Mouse (Mus musculus) hindbrain, embryonic 12.5 days (tissue): ENCODE measurements around the gene Gm13030. TPM values are rescaled to one million over a fixed set of nuclear protein-coding genes. Genes with fewer than 3 reads are reported as not detected.
"Not testable (repeated sequence)": the region's sequence is repeated elsewhere in the genome, so short reads cannot be mapped to it uniquely, and the experiment has no call there.

Experiments
- ATAC-seq: fragments of 200-750 bp; cut with Nextera tagmentation; 2 replicates; pipeline ENCODE4 v1.8.0; 2017; ENCODE audit warnings: moderate TSS enrichment; ENCODE audit not compliant: low FRiP score
- H3K27ac ChIP-seq: fragments of 300-500 bp; sonication (generic); 2 replicates; pipeline ENCODE4 v1.5.1; 2016; ENCODE audit warnings: mild to moderate bottlenecking
- H3K27me3 ChIP-seq: fragments of 300-500 bp; sonication (generic); 2 replicates; pipeline ENCODE4 v1.6.1; 2016; ENCODE audit warnings: mild to moderate bottlenecking
- H3K36me3 ChIP-seq: fragments of 300-500 bp; sonication (generic); 2 replicates; pipeline ENCODE4 v1.6.1; 2016; ENCODE audit warnings: mild to moderate bottlenecking
- H3K4me1 ChIP-seq: fragments of 300-500 bp; sonication (generic); 2 replicates; pipeline ENCODE4 v1.6.1; 2016
- H3K4me2 ChIP-seq: fragments of 300-500 bp; sonication (generic); replicated peaks from 2 replicates; pipeline ENCODE4 v1.6.1; 2016; ENCODE audit warnings: mild to moderate bottlenecking
- H3K4me3 ChIP-seq: fragments of 300-500 bp; sonication (generic); 2 replicates; pipeline ENCODE4 v1.5.1; 2016; ENCODE audit warnings: mild to moderate bottlenecking
- H3K9ac ChIP-seq: fragments of 300-500 bp; sonication (generic); 2 replicates; pipeline ENCODE4 v1.6.1; 2016; ENCODE audit warnings: mild to moderate bottlenecking, moderate library complexity
- H3K9me3 ChIP-seq: fragments of 300-500 bp; sonication (generic); replicated peaks from 2 replicates; pipeline ENCODE4 v1.6.1; 2016; ENCODE audit warnings: mild to moderate bottlenecking
- WGBS: fragments of 180-500 bp; shearing (Covaris S2); methylation state at CpG from one replicate; pipeline ENCODE4 v1.1.7; 2016; 5-methylcytosine and 5-hydroxymethylcytosine counted together
- polyA plus RNA-seq: library from polyadenylated mRNA; unstranded; fragments of >200 nt; fragmentation: Nextera tagmentation; extraction: Ambion mirVana; gene quantifications from 2 replicates; pipeline ENCODE4 v1.2.1, GENCODE M21; 2016

The Gm13030 gene
- not detected in 2 replicates for polyA plus RNA-seq

DNA sequence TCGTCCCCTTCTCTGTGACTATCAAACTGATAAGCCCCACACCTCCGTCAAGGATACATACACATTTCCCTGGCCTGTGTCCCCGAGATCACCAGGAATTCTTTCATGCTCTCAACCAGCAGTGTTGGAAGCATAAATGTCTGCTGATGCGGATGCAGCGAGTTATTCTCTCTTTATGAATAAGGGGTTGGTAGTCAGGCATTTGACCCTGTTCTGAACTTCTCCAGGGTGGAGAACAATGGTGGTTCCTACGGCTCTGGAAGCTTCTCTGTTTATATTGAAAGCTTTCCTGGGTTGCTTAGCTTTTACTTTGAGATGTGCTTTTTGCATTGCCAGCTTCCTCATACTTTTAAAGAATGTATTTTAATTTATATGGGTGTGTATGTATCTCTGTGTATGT is at the start of gene Gm13030:
Gm13030 (minus strand) TSS at position 101 of the 400 bp plus-strand sequence.
- Histone ChIP-seq H3K27ac (no peak within 1 kb of the TSS), H3K36me3 (no peaks in the 10 kb centered on the region), H3K9me3 (no peaks in the 10 kb centered on the region), H3K4me3 (no peak within 1 kb of the TSS), H3K4me1 (peaks cover 5% of the 10 kb centered on the region), H3K4me2 (no peak within 1 kb of the TSS), H3K27me3 (no peaks in the 10 kb centered on the region), H3K9ac (no peak within 1 kb of the TSS)
- no peak for ATAC-seq
- 79% methylated on average over 6 of the region's 6 CpGs for WGBS

DNA sequence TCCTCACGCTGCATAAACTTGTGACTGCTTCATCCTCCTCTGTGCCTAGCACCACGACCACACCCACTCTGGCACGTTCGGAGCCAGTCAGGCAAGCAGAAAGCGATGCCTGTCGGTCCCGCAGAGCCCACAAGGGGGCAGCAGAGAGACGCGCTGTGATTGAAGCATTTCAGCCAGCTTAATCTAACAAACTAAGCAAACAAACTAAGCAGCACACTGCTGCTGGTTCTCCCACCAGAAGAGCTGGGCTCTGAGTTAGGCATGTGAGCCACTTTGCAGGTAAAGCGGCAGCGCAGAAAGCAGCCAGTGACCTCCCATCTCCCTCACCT is 48.3 kb upstream of the Gm13030 start:
- peaks cover 5% of the 10 kb centered on the region; the same call in 1 of the 2 replicates for H3K27me3 ChIP-seq
- H3K27ac ChIP-seq = no peak overlapping the region
- peaks cover 3% of the 10 kb centered on the region; the same call in 1 of the 2 replicates for H3K9me3 ChIP-seq
- no peak overlapping the region for H3K9ac ChIP-seq
- peak; percentile 78 for ATAC-seq
- H3K4me3 ChIP-seq = 0 out of 2 replicates have a peak overlapping the region, but pooled peaks have one; percentile 1
- H3K4me1 ChIP-seq = peaks cover 7% of the 10 kb centered on the region; the same call in 1 of the 2 replicates
- no peaks in the 10 kb centered on the region for H3K36me3 ChIP-seq
- H3K4me2 ChIP-seq = peak overlapping the region; percentile 38
- 2% methylated on average over 11 of the region's 11 CpGs for WGBS

GRCm38 (mm10) chr4:138921254-138922130 is 47.7 kb upstream of the Gm13030 start:
- ATAC-seq = peak; percentile 35; the same call in 1 of the 2 replicates
- Histone ChIP-seq H3K4me3 (0 out of 2 replicates have a peak overlapping the region, but pooled peaks have one; percentile 1), H3K4me1 (peaks cover 7% of the 10 kb centered on the region; the same call in 1 of the 2 replicates), H3K4me2 (peak overlapping the region; percentile 38), H3K27ac (no peak overlapping the region), H3K27me3 (peaks cover 5% of the 10 kb centered on the region; the same call in 1 of the 2 replicates), H3K9ac (no peak overlapping the region), H3K36me3 (no peaks in the 10 kb centered on the region), H3K9me3 (peaks cover 4% of the 10 kb centered on the region; the same call in 1 of the 2 replicates)
- WGBS = 35% methylated on average over 20 of the region's 20 CpGs

DNA sequence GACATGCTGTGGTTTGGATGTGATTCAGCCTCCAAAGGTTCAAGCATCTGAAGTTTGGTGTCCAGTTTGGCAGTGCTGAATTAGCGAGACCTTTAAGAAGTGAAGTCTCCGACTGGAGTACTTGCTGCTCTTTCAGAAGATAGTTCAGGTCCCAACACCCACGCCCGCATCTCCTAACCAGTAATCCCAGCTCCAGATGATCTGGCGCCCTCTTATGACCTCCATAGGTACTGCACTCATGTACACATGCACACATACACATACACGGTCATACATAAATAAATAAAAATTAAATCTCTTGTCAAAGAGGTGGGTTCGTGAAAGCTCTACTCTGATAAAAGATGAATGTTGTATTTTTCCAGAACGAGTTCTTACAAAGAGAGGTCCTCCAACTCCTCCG is 43.5 kb upstream of the Gm13030 start:
- no peak overlapping the region for H3K4me3 ChIP-seq
- peaks cover 15% of the 10 kb centered on the region for H3K4me1 ChIP-seq
- peaks cover 5% of the 10 kb centered on the region; the same call in 1 of the 2 replicates for H3K27me3 ChIP-seq
- no peak overlapping the region for H3K4me2 ChIP-seq
- no peaks in the 10 kb centered on the region for H3K36me3 ChIP-seq
- ATAC-seq = no peak
- WGBS = 85% methylated on average over 9 of the region's 9 CpGs
- H3K27ac ChIP-seq = no peak overlapping the region
- H3K9me3 ChIP-seq = peaks cover 4% of the 10 kb centered on the region; the same call in 1 of the 2 replicates
- H3K9ac ChIP-seq = no peak overlapping the region

DNA sequence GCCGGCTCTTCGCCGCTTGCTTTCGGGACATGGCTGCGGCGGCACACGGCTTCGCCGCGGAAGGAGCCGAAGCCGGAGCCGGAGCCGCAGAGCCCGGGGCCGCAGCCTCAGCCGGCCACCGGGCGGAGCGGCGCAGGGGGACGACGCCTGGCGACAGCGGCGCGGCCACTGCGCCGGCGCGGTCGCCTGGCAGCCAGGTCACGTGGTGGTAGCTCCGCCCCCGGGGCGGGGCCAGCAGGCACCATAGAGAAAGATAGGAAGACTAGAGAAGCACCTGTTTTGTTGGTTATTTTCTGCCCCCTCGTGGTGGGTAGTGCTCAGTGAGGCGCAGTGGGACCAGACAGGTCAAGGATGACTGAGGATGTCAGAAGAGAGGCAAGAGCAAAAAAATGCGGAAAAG is 40.0 kb upstream of the Gm13030 start, which contains the start of gene Otud3:
Otud3 (minus strand) TSS at position 149 of the 400 bp plus-strand sequence.
- Histone ChIP-seq H3K27ac (peak within 1 kb of the TSS; percentile 79), H3K4me1 (peaks cover 24% of the 10 kb centered on the region), H3K4me3 (peak within 1 kb of the TSS; percentile 98), H3K9me3 (peaks cover 4% of the 10 kb centered on the region; the same call in 1 of the 2 replicates), H3K4me2 (peak within 1 kb of the TSS; percentile 97), H3K36me3 (peaks cover 6% of the 10 kb centered on the region; the same call in 1 of the 2 replicates), H3K9ac (peak within 1 kb of the TSS; percentile 92), H3K27me3 (no peaks in the 10 kb centered on the region)
- peak; percentile 94 for ATAC-seq
- WGBS = under 1% methylated on average over 39 of the region's 39 CpGs

- Histone ChIP-seq H3K4me1 (peaks cover 24% of the 10 kb centered on the region), H3K27me3 (no peaks in the 10 kb centered on the region), H3K4me2 (peak overlapping the region; percentile 97), H3K36me3 (peaks cover 8% of the 10 kb centered on the region; the same call in 1 of the 2 replicates), H3K27ac (peak overlapping the region; percentile 79), H3K4me3 (peak overlapping the region; percentile 98), H3K9ac (peak overlapping the region; percentile 92), H3K9me3 (peaks cover 4% of the 10 kb centered on the region; the same call in 1 of the 2 replicates)
- WGBS = under 1% methylated on average over 52 of the region's 52 CpGs
- peak; percentile 39 for ATAC-seq
Measured at GRCm38 (mm10) chr4:138913141-138913787, 39.5 kb upstream of the Gm13030 start.

GRCm38 (mm10) chr4:138905624-138906337 is 32.0 kb upstream of the Gm13030 start:
- WGBS = 96% methylated on average over 18 of the region's 18 CpGs
- Histone ChIP-seq H3K4me3 (no peak overlapping the region), H3K9me3 (no peaks in the 10 kb centered on the region), H3K4me2 (no peak overlapping the region), H3K4me1 (peaks cover 5% of the 10 kb centered on the region), H3K36me3 (peaks cover 77% of the 10 kb centered on the region), H3K9ac (no peak overlapping the region), H3K27me3 (no peaks in the 10 kb centered on the region), H3K27ac (no peak overlapping the region)
- ATAC-seq = no peak

GRCm38 (mm10) chr4:138899361-138899760 is 25.6 kb upstream of the Gm13030 start:
- peaks cover 84% of the 10 kb centered on the region for H3K36me3 ChIP-seq
- H3K9ac ChIP-seq = no peak overlapping the region
- no peak overlapping the region for H3K27ac ChIP-seq
- no peak overlapping the region for H3K4me3 ChIP-seq
- 92% methylated on average over 7 of the region's 7 CpGs for WGBS
- no peaks in the 10 kb centered on the region for H3K4me1 ChIP-seq
- H3K4me2 ChIP-seq = no peak overlapping the region
- H3K27me3 ChIP-seq = no peaks in the 10 kb centered on the region; the same call in 1 of the 2 replicates
- ATAC-seq = no peak
- no peaks in the 10 kb centered on the region for H3K9me3 ChIP-seq

DNA sequence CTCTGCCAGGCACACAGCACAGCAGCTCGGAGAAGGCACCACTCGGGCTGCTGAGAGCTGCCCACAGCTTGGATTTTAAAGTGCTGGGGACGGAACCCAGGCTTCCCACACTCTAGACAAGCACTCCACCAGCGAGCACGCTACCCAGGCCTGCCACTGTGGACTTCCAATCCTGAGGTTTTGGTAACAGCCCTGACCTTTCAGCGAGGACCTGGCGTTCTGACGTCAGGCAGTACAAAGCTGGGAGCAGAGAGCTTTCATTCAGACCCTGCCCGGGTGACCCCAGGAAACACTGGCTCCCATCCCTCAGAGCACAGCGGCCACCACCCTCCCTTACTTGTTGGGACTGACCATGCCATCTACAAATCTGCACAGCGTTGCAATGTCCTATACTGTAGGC is 20.0 kb upstream of the Gm13030 start:
- not testable (repeated sequence) for H3K9ac ChIP-seq, H3K27ac ChIP-seq, ATAC-seq, H3K4me3 ChIP-seq, H3K27me3 ChIP-seq, H3K9me3 ChIP-seq, H3K4me2 ChIP-seq, H3K4me1 ChIP-seq
- 92% methylated on average over 11 of the region's 11 CpGs for WGBS
- H3K36me3 ChIP-seq = peaks cover 63% of the 10 kb centered on the region

DNA sequence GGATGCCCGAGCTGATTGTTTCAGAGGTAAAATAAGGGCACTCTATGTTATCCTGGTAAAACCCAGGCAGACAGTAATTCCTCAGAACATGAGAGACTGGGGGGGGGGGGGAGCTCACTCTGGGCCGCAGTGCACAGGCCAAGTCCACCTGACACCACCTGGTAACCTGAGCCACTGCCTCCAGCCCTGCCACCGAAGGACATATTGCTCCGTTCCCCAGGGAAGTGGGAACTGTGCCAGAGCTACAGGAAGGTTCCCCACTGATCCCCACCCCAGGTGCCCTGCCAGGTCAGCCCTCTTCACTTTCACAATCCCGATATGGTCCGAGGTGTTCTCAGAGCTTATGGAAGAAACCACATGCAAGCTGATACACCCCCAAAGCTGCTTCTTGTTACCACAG is 18.9 kb upstream of the Gm13030 start:
- Histone ChIP-seq H3K27me3 (no peaks in the 10 kb centered on the region; the same call in 1 of the 2 replicates), H3K4me2 (no peak overlapping the region), H3K27ac (no peak overlapping the region), H3K4me1 (no peaks in the 10 kb centered on the region), H3K9me3 (no peaks in the 10 kb centered on the region), H3K36me3 (peaks cover 55% of the 10 kb centered on the region), H3K4me3 (no peak overlapping the region), H3K9ac (no peak overlapping the region)
- 85% methylated on average over 6 of the region's 6 CpGs for WGBS
- no peak for ATAC-seq

DNA sequence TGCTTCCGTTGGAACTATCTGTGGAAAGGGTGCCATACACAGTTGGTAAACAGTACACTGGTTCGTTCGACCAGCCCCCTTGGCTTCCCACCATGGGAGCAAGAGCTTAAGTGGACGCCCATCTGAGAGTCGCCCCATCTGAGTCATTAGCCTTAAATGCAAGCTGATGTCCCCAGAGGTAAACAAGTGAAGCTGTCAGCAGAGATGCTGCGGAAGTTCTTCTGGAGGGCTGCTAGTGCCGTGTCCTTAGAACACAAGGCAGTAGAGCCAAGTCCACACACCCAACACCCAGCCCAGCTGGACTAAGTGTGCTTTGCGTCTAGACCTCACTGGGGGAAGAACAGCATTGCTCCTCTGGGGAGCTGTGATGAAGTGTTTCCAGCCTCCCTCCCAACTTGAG is 15.9 kb upstream of the Gm13030 start:
- H3K9me3 ChIP-seq = no peaks in the 10 kb centered on the region
- ATAC-seq = no peak
- no peak overlapping the region for H3K9ac ChIP-seq
- H3K4me2 ChIP-seq = no peak overlapping the region
- no peaks in the 10 kb centered on the region for H3K27me3 ChIP-seq
- no peak overlapping the region for H3K27ac ChIP-seq
- WGBS = 75% methylated on average over 8 of the region's 8 CpGs
- no peak overlapping the region for H3K4me3 ChIP-seq
- no peaks in the 10 kb centered on the region for H3K4me1 ChIP-seq
- H3K36me3 ChIP-seq = peaks cover 26% of the 10 kb centered on the region
